Mouse (Mus musculus) urinary bladder, postnatal 36 days (tissue): ENCODE measurements around the gene Cltb.
"Not testable (repeated sequence)": the region's sequence is repeated elsewhere in the genome, so short reads cannot be mapped to it uniquely, and the experiment has no call there.

Experiments used
- DNase-seq, 2 experiments: peaks; one replicate each; pipeline ENCODE4 v3.0.0; 2022; ENCODE audit warnings: low spot score in 2 of 2, mixed read lengths in 1 of 2

The Cltb gene

DNA sequence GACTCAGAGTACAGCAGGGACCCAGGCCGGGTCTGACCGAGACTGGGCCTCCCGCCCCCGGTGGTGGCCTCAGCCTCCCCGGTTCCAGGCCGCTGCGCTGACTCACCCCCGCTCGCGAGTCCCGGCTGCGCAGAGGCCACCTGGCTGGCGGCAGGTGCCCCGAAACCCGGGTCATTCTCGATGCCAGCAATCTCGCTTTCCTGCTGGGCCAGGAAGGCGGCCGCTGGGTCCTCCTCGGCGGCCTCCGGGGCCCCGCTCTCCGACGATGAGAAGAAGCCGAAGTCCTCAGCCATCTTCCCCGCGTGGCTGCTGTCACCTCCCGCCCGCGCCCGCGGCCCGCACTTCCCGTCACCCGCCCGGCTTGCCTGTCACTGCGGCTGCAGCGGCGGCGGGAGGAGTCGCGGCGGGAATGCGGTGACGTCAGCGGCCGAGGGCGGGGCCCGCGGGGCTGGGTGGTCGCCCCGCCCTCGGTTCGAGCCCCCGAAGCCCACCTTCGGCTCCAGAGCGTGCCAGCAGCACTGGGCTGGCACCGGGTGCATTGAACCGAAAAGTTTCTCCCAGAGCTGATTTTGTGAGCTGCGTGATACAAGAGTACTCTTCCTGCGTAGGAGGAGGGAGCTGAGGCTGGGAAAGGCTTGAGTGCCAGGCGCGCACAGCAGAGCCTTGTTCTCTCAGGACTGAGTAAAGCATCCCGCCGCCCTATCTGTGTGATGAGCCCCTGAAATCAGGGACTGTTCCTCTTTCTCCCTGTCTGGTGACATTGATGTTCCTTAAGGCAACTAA is at the start of gene Cltb:
Cltb (minus strand) TSS at position 373 of the 783 bp plus-strand sequence.
- peak; percentile 86 to 87 for DNase-seq

DNA sequence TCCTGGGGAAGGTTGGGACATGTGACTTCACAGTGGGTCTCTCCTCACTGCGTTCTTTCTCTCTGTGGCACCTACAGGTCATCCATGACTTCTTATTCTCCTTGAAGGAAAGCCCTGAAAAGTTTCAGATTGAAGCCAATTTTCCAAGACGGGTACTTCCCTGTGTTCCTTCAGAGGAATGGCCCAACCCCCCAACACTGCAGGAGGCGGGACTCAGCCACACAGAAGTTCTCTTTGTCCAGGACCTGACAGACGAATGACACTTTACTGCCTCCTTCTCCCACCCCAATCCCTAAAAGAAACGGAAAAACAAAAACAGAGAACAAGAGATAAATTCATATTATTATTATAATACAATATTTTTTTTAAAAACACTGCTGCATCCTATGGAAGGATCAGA is 49.7 kb upstream of the Cltb start:
- no peak for DNase-seq

DNA sequence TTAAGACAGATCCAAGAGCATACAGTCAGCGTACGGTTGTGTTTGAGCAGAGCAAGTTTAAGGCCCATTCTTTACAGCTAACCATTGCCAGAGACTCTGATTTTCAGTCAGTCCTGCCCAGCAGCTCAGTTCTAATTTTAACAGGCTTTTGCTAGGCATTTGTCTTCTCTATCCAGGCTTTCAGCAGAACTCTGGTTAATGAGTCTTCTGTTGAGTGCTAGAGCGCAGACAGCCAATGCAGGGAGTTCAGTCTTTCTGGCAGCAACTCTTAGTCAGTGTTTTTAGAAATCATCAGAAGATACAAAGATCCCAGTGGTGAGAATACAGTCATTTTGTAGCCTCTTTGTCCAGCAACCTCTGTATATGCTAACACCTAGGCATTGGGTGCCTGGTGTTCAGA is 39.3 kb upstream of the Cltb start:
- DNase-seq, result no peak

DNA sequence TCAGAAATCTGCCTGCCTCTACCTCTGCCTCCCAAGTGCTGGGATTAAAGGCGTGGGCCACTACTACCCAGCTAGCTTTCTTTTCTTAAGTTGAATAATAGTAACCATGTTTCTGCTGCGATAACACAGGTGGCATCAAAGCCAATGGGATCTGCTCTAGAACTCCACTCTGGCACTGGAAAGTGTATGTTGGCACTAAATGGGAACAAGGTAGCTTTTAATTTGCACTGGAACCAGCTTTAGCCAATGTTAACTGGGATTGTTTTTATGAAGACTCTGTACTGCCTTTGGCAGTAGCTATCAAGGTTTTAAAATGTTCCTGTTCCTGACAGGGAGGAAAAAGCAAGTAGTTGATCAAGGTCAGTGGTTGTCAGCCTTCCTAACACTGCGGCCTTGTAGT is 23.9 kb upstream of the Cltb start:
- DNase-seq, result no peak

DNA sequence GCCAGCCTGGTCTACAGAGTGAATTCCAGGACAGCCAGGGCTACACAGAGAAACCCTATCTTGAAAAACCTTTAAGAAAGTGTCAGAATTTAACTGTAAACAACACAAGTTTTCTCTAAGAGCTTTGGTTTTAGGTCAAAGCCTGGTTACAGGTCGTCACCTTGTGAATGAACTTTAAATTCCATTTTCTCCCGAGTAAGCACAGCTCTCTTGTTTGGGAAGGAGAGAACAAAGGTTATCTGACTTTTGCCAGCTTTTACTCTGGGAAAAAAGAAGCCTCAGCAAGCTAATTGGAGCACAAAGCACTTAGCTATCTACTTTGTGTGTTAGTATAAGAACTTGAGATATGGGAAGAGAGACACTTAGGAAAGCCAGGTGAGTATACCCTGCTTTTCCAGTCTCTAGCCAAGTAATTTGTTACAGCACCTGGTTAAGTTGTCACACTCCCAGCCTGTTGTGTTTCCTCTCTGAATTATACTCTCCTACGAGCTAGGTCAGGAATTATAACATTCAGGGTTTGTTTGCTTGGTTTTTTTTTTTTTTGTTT is 21.7 kb upstream of the Cltb start:
- DNase-seq, result no peak

DNA sequence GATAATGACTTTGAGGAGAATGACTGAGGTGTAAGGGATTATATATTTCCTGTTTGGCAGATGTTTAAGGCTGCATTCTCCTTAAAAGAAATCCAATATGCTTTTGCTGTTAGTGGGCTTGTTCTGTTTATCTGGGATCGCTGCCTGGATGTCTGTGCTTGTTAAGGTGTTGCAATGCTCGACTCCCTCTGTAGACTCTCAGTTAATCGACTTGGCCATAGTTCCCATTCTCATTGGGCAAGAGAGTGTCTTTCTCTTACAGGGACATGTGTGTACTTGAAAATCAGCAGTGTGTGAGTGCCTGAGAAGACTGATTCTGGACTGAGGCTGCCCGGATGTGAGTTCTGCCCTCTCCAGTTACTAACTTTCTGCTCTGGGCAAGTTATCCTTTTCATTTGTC is 18.0 kb upstream of the Cltb start:
- DNase-seq, result peak in 1 of 2 experiments; percentile 55

DNA sequence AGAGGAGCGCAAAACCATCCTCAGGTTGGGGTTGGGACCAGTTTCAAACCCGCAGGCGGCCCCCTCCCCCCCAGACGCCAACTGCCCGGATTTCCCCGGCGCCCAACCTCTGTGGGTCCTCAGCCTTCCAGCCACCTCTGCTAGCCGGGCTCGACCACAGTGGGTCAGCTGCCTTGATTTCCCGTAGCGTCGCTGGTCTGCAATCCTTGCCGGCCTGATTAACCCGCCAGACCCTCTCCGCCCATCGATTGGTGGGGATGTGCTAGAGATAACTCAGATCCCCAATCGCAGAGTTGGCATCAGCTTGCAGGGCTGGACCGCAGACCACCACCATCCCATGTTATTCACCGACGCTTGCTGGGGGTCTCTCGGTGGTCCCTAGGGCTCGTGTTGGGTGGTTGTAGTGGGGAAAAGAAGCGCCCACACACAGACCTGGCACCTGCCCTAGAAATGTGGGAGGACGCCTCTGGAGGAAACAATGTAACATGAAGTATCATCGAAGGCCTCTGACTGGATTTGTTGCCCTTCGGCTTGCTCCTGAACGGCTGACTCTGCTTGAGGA is 10.9 kb upstream of the Cltb start:
- no peak for DNase-seq

DNA sequence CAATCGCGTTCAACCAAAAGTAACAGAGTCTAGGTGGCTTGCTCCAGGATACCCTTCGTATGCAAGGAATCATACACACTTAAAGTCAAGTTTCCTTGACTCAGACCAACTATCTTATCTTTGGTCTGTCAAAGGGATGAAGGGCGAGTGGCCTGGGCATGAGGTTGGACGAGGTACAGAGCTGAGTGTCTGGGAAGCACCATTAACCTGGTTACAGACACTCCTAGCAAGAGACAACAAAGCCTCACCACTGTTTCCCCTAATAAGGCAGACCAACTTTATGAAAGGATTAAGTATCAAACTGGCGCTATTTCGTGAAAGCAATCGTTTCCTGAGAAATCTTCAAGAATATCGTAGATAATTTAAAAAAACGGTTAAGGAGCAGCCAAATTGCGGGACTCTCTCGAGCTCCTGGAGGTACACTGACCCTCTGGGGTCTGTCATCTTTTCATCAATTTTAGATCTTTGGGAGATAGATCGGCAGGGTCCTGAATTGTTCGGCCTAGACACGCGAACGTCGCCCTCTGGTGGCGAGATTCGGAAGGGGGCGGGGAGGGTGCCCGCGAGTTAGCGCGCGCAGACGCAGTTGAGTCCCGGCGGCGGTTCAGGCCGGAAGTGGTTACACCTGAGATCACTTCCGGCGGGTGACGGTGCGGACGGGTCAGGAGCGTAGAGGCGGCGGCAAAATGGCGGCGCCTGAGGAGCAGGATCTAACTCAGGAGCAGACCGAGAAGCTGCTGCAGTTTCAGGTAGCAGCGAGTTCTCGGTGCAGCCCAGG is 10.2 kb upstream of the Cltb start, which contains the start of gene Faf2:
Faf2 (plus strand) TSS at position 630 of the 778 bp plus-strand sequence.
- DNase-seq, result peak; percentile 97 to 98

DNA sequence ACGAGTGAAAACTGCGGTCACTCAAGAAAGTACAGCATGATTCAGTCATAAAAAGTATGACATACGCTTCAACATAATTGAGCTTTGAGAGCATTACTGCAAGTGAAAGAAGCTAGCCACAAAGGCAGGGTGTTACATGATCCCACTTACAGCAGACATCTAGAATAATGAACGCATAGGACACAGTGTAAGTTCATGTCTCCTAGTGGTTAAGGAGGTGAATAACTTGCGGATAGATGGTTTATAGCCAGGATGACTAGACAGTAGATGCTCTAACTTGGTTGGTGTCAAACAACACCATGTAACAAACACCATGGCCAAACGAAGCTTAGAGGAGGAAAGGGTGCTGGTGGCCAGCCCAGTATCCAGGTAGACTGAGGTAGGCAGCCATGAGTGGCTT is 5.9 kb upstream of the Cltb start:
- DNase-seq, result no peak

DNA sequence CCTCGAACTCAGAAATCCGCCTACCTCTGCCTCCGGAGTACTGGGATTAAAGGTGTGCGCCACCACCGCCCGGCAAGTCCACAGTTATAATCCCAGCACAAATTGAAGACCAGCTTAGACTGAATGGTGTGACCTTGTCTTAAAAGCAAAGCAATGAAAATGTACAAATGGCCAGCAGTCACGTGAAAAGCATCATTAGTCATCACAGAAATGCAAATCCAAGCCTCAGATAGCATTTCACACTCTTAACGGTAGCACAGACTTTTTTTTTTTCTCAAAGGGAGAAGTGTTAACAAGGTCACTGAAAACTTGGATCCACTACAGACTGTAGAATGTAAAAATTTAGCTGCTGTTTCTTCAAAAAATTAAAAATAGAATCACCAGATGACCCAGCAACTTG is 5.2 kb upstream of the Cltb start:
- DNase-seq, result no peak

DNA sequence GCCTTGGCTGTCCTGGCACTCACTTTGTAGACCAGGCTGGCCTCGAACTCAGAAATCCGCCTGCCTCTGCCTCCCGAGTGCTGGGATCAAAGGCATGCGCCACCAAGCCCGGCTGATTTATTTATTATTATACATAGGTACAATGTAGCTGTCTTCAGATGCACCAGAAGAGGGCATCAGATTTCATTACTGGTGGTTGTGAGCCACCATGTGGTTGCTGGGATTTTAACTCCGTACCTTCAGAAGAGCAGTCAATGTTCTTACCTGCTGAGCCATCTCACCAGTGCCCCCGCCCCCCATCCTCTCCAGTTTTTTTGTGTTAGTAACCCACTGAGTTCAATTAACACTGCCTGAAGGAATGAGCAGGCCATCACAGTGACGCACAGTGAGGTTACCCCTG is 2.0 kb upstream of the Cltb start:
- not testable (repeated sequence) for DNase-seq

DNA sequence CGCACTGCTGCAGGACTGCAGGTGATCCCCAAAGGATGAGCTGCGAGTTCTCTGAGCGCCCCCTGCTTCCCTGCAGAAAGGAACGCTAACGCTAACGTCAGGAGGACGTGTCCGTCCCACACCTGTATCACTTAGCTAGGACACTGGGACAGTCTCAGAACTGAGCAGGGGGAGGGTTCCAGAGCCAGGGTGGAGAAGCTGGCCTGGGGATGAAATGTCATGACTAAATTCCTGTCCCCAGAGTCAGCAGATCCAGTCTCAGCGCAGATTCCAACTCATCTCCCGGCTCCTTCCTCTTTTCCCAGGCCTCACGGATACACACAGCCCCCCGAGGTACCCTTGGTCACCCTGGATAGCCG is 552 bp downstream of the Cltb start:
- peak in 1 of 2 experiments; percentile 33 for DNase-seq

DNA sequence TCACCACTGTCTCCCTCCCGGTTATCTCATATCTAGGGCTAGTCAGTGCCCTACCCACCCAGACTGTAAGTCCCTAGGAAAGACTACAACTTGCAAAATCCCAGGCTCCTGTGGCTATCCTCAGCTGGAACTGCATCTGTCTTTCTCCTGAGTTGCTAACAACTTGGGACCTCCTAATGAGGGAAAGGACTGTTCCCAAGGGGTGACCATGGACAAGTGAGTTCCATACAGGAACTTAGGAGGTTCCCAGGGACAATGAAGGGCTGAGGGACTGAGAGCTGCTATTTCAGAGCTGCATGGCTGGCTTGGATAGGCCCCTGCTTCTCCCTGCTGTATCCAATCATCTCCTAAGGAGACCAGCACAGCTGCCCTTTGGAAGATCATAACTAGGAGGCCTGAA is 1.8 kb downstream of the Cltb start:
- DNase-seq, result no peak

DNA sequence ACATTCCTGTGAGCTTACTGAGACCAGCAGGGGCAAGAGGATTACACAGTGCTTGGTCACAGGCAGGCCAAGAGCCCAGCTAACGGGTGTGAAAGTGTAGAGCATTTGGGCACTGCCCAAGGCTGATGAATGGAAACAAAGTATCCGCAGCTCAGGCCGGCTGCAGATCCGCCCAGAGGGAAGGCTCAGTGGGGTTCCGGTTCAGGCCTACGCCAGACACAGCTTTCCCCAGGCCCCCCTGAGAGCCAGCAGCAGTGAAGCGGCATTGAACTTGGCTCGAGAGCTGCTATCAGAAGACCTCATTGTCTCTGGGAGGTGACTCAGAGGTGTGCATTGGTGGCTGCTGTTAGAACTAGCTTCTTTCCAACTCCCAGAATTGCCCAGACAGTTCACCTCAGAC is 2.5 kb downstream of the Cltb start:
- no peak for DNase-seq

DNA sequence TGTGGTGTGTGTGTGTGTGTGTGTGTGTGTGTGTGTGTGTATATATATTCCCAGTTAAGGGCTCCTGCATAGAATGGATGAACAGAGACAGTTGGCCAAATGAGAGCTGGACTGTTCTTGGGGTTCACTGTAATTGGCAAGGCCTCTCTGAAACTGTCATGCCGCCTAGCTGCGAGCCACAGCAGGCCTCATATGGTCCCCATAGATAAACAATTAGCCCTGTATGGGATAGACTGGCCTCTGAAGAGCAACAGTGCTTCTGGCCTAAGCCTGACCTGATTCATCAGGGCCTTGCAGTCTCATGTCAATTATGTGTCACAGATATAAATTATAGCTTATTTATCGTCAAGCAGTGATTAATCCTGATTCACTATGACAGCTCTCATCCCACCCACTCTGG is 3.1 kb downstream of the Cltb start:
- DNase-seq, result no peak

DNA sequence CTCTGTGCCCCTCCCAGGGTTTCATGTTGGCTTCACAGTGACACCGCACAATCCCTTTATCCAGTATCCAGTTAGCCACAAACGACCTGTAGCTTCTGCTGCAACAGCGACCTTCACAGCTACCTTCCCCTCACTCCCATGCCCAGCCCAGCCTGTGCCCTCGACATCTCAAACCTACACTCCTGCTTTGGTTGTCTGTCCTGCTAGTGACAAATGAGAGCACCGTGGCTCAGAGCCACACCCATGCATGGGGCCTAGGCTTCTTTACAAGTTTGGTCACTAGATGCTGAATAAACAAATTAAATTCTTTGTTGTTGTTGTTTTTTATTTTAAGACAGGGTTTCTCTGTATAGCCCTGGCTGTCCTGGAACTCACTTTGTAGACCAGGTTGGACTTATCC is 3.9 kb downstream of the Cltb start:
- DNase-seq, result no peak

DNA sequence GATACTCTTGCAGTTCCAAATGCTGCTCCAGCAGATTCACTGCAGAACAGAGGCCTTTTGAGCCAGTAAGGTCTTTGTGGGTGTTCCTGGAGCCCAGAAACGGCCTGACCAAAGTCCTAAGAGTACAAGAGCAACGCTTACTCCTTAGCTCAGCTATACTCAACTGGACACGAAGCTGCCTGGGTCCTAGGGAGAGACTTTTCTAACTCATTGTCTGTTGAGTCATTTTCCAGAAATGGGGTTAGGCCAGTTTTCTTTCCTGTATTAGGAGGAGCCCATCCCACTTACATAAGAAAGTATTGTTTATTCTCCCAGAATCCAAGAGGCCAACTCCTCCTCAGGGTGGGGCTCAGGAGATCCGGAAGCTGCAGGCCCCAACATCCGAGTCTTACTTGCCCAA is 5.7 kb downstream of the Cltb start:
- DNase-seq, result peak in 1 of 2 experiments; percentile 31

DNA sequence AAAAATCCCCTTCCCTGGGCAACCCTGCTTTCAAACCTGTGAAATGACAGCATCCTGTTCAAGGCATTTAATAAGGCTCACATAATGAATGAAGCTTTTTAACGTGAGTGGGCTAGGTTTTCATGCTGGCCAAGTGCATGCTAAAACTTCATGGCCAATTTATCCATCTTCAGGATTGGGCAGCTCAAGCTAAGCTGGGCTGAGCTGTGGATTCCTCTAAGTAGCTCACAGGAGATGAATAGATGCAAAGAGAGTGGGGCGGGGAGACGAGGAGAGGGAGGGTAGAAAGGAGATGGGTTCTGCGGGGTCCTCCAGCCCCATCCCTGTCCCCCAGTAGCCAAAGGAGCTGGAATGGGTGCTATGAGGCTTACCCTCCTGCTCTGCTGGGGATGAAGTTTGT is 6.9 kb downstream of the Cltb start:
- no peak for DNase-seq

DNA sequence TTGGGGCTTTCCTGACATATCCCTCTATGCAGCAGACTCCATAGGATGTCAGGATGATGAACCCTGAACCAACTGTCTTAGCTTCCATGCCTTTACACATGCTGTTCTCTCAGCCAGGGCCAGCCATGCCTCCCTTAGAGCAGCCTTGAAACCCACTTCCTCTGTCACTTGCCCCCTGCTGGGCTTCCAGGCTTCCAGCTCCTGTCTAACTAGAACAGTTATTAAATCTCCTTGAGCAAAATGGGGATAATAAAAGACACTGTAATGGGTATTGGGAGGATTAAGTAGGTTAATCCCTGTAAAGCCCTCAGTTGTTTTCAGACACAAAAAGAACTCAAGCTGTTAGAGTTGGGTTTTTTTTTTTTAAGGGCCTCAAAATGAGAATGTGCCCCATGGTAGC is 7.6 kb downstream of the Cltb start:
- DNase-seq, result no peak

DNA sequence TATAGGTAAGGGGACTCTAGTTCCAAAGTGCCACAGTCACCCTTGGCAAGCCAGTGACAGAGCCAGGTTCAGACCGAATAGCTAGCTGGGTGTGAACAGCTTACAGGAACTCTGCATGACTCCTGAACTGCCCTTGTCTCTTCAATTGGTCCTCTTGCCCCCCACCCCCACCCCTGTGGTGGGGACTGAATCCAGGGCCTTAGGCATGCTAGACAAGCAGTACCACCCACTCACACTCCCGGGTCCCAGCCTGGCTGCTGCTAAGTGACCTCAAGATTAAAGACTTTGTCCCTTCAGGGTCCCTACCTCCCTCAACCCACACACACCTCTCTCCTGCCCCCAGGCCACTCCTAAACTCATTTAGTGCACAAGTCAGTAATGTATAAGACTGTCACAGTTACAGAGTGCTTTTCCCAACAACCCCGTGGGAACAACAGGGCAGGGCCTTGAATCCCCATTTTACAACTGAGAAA is 8.5 kb downstream of the Cltb start:
- DNase-seq, result no peak

DNA sequence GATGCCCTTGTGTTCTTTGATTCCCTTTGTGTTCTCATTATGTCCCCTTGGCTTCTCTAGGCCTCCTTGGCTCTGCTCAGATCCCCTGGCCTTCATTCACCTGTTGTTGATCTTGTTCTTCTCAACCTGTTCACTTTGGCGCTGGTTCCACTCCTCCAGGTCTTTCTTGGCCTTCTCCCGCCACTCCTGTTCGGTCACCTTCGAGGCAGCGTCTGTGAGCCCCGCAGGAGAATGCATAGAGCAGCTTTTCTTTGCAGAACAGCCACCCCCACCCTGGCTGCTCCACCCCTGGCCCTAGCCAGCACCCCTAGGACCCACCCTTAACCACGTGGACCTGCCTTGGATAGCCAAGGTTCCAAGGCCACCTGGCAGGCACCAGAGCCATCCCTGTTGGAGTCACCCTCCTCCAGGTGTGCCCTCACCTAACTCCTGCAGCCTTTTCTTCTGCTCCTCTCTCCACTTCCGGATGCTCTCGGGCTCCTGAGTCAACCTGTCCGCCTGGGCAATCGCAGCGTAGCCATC is 12.5 kb downstream of the Cltb start:
- no peak for DNase-seq

DNA sequence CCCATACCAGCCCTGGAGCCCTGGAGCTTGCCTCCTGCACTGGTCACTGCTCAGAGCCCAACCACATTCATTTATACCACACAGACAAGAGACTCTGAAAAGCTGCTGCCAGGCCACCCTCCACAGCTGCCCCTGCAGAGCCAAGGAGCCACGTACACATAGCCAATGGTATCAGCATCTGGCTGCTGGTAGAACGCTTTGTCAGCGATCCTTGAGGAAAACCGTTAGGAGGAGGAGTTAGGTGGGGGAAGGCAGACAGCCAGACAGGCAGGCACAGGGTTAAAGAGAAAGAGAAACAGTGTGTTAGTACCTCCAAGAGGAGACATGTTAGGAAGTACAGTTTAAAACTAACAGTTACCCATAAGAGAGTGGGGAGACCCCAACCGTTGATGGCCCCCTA is 14.3 kb downstream of the Cltb start:
- DNase-seq, result no peak
